Mouse (Mus musculus): Measurements from ENCODE around the gene Hnf4a. TPM values are rescaled to one million over a fixed set of nuclear protein-coding genes. Genes with fewer than 3 reads are reported as not detected.

Hnf4a gene
- total and polyA plus RNA-seq, 2 experiments from 2014 or later, result 0.05 TPM; not detected in 1

DNA sequence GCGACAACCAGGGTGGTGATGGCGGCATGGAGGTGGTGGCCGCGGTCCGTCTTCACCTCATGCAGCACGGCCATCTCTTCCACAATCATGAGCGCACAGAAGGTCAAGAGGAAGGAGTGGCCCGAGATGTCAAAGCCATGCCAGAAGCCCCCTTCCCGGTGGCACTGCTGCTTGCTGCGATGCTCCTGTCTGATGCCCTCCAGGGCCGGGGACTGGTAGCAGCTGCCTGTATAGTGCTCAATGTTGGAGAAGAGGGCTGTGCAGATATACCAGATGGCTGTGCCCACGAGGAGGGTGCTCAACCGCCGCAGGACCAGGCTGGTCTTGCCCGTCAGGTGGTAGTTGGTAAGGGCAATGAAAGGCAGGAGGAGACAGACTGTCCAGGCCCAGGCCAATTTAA, 36.9 kb upstream of the Hnf4a start:
- no peak overlapping the region for H3K4me3 ChIP-seq (ENCODE audit: low read length)
- DNase-seq (ENCODE audit: low spot score) (no peak), ATAC-seq (no peak)
- H3K9ac ChIP-seq (replicated peaks; ENCODE audit: low read length), result no peak overlapping the region
- H3K27me3 ChIP-seq (ENCODE audit: insufficient read depth, low read length), result no peaks in the 10 kb centered on the region
- H3K4me2 ChIP-seq (ENCODE audit: low read depth, low read length), result no peak overlapping the region
- peaks cover 30% of the 10 kb centered on the region; the same call in 1 of the 2 replicates for H3K36me3 ChIP-seq (ENCODE audit: insufficient read depth, low read length)
- H3K4me1 ChIP-seq (ENCODE audit: insufficient read depth, low read length), result peaks cover 10% of the 10 kb centered on the region; the same call in 1 of the 2 replicates
- H3K27ac ChIP-seq, result no peak overlapping the region
- TF ChIP-seq CTCF (IDR thresholded peaks at IDR 0.05; ENCODE audit: low read depth), result no peak
- H3K9me3 ChIP-seq (ENCODE audit: low read length), result no peaks in the 10 kb centered on the region
- WGBS, result 95% methylated on average over 15 of the region's 15 CpGs

DNA sequence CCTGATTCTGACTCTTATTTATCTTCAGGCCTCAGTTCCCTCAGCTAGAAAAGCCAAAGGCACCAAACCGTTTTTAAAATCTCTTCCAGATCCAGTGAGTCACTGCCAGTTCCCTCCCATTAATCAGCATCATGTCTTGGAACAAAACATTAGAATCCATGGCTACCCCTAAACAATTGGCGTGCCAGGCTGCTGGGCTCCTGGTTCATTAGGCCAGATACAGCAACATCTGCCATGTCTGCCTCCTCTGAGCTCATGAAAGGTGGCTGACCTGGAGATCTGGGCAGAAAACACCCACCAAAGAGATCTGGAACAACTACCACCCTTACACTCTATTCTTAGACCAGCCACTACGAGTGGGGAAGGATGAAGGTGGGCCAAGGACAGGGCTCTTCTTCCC, 35.5 kb upstream of the Hnf4a start:
- 50% methylated on average over 3 of the region's 3 CpGs for WGBS
- H3K27ac ChIP-seq, result no peak overlapping the region
- no peaks in the 10 kb centered on the region for H3K9me3 ChIP-seq (ENCODE audit: low read length)
- H3K27me3 ChIP-seq (ENCODE audit: insufficient read depth, low read length), result no peaks in the 10 kb centered on the region
- no peak for DNase-seq (ENCODE audit: low spot score)
- H3K4me1 ChIP-seq (ENCODE audit: insufficient read depth, low read length), result peaks cover 10% of the 10 kb centered on the region; the same call in 1 of the 2 replicates
- peak overlapping the region; percentile 91 for H3K4me2 ChIP-seq (ENCODE audit: low read depth, low read length)
- peaks cover 25% of the 10 kb centered on the region; the same call in 1 of the 2 replicates for H3K36me3 ChIP-seq (ENCODE audit: insufficient read depth, low read length)
- no peak for ATAC-seq
- H3K9ac ChIP-seq (replicated peaks; ENCODE audit: low read length), result no peak overlapping the region; the same call in 1 of the 2 replicates
- no peak for TF ChIP-seq CTCF (IDR thresholded peaks at IDR 0.05; ENCODE audit: low read depth)
- H3K4me3 ChIP-seq (ENCODE audit: low read length), result peak overlapping the region; percentile 89; the same call in 1 of the 2 replicates

DNA sequence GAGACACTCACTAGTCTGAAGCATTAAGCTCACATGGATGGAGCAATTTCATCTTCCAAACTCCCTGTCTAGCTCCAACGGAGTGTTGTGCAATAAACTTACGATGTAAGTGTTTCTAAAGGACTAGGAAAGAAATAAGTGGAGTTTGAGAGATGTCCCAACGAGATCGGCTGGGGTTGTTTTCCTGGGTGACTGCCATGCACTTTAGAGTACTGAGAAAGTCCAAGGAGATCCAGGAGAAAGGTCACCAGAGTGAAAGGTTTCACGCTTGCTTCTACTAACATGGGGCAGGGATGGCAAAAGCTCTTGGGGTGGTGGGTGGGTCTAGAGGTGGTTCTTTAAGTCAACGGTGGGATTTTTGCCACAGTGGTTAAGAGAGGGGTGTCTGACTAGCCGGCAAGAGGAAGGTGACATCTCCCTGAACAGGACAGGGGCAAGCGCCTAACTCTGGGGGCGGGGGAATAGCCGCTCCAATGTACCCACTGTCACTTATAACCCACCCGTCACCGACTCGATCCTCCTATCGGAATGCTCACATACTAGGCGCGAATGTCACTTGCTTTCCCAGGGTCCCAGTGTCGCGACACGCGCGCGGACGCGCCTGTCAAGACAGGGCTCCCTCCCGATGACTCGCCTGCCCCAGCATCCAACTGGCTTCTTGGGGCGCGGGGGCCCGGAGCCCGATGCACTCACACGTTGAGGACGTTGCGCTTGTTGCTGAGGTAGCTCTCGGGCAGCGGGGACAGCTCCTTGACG, 34.7 kb upstream of the Hnf4a start:
- peak overlapping the region; percentile 91 for H3K4me2 ChIP-seq (ENCODE audit: low read depth, low read length)
- peak overlapping the region; percentile 82 for H3K27ac ChIP-seq
- 4% methylated on average over 36 of the region's 36 CpGs for WGBS
- peaks cover 10% of the 10 kb centered on the region; the same call in 1 of the 2 replicates for H3K4me1 ChIP-seq (ENCODE audit: insufficient read depth, low read length)
- peaks cover 20% of the 10 kb centered on the region; the same call in 1 of the 2 replicates for H3K36me3 ChIP-seq (ENCODE audit: insufficient read depth, low read length)
- no peak for TF ChIP-seq CTCF (IDR thresholded peaks at IDR 0.05; ENCODE audit: low read depth)
- no peaks in the 10 kb centered on the region for H3K27me3 ChIP-seq (ENCODE audit: insufficient read depth, low read length)
- H3K9me3 ChIP-seq (ENCODE audit: low read length), result no peaks in the 10 kb centered on the region
- peak; percentile 83 for ATAC-seq
- DNase-seq (ENCODE audit: low spot score), result peak; percentile 66
- peak overlapping the region; percentile 89 for H3K4me3 ChIP-seq (ENCODE audit: low read length)
- peak overlapping the region; percentile 85 for H3K9ac ChIP-seq (replicated peaks; ENCODE audit: low read length)

DNA sequence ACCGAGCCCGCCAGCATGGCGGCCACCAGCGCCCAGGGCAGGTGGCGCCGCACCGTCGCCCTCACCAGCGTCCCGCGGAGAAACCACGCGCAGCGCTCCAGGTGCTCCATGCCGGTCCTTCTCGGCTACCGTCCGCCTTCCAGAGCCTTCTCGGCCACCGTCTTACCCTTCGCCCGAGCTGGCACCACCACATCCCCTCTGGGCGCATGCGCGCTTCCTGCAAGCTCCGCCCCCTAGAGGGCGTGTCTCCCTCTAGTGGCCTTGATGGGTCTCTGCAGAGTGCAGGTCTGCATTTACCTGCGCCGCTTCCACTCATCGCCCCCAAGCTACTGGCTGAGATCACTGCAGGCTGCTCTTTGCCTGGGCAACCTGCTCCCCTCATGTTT, 34.1 kb upstream of the Hnf4a start, which contains the start of gene Fitm2:
Fitm2 (minus strand) TSS at position 164 of the 386 bp plus-strand sequence.
- no peaks in the 10 kb centered on the region for H3K27me3 ChIP-seq (ENCODE audit: insufficient read depth, low read length)
- H3K36me3 ChIP-seq (ENCODE audit: insufficient read depth, low read length), result peaks cover 19% of the 10 kb centered on the region; the same call in 1 of the 2 replicates
- no peaks in the 10 kb centered on the region for H3K9me3 ChIP-seq (ENCODE audit: low read length)
- ATAC-seq (peak; percentile 96), DNase-seq (ENCODE audit: low spot score) (peak; percentile 98)
- WGBS, result 2% methylated on average over 25 of the region's 30 CpGs
- peak within 1 kb of the TSS; percentile 91 for H3K4me2 ChIP-seq (ENCODE audit: low read depth, low read length)
- H3K4me3 ChIP-seq (ENCODE audit: low read length), result peak within 1 kb of the TSS; percentile 89
- peak within 1 kb of the TSS; percentile 82 for H3K27ac ChIP-seq
- H3K4me1 ChIP-seq (ENCODE audit: insufficient read depth, low read length), result peaks cover 10% of the 10 kb centered on the region; the same call in 1 of the 2 replicates
- TF ChIP-seq CTCF (IDR thresholded peaks at IDR 0.05; ENCODE audit: low read depth), result peak; percentile 100
- peak within 1 kb of the TSS; percentile 85 for H3K9ac ChIP-seq (replicated peaks; ENCODE audit: low read length)

DNA sequence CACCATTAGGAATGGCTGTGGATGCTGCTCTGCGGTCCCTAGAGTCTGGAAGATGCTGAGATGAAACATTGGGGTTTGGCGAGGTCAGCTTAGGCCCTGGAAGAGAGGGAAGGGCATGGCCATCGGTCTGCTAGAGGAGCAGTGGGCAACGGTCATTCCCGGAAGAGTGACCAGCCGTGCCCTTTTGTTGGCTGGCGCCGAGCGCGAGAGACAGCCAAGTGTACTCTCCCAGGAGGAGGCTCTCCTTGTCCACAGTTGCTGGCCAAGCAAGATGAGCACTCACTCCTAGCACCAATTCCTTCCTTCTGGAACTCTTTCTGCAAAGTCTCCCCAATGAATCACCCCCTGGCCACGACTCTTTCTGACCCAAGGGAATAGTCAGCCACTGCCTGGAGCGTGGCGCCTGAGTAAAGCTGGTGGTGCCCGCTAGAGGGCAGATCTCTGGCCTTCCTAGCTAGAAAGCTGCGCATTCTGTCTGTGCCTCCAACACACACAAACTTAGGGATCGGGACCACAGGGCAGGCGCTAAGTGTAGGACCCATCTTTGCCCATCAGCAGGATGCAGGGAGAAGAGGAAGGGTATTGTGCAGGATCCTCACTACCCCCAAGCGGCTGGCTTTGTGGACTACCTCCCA, 26.3 kb upstream of the Hnf4a start:
- Histone ChIP-seq H3K4me3 (ENCODE audit: low read length) (no peak overlapping the region), H3K4me2 (ENCODE audit: low read depth, low read length) (no peak overlapping the region), H3K36me3 (ENCODE audit: insufficient read depth, low read length) (no peaks in the 10 kb centered on the region), H3K9me3 (ENCODE audit: low read length) (no peaks in the 10 kb centered on the region), H3K27ac (no peak overlapping the region), H3K9ac (replicated peaks; ENCODE audit: low read length) (no peak overlapping the region), H3K27me3 (ENCODE audit: insufficient read depth, low read length) (no peaks in the 10 kb centered on the region), H3K4me1 (ENCODE audit: insufficient read depth, low read length) (no peaks in the 10 kb centered on the region)
- TF ChIP-seq CTCF (IDR thresholded peaks at IDR 0.05; ENCODE audit: low read depth), result peak; percentile 48
- no peak for DNase-seq (ENCODE audit: low spot score)
- ATAC-seq, result no peak
- WGBS, result 51% methylated on average over 18 of the region's 18 CpGs

DNA sequence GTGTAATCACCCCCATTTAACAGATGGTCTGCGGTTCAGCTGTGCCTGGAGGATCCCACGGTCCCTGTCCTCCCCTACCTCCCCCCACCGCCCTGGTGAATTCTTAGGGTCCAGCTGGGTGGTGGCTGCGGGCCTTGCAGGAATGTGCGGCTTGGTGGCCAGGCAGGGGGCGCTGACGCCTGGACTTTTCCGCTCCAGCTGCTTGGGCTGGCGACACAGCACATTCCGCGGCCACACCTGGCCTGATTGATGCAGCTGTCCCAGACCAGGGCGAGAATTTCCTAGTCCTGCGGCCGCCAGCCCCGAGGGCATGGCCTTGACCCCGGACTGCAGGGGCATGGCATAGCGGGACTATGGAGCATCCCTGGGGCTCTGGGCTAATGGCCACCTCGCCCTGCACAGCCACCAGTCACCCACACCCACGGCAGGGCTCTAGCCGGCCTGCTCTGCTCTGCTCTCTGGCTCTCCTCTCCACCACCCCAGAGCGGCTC, 25.0 kb upstream of the Hnf4a start:
- Histone ChIP-seq H3K27ac (no peak overlapping the region), H3K36me3 (ENCODE audit: insufficient read depth, low read length) (no peaks in the 10 kb centered on the region), H3K4me3 (ENCODE audit: low read length) (peak overlapping the region; percentile 13; the same call in 1 of the 2 replicates), H3K4me1 (ENCODE audit: insufficient read depth, low read length) (no peaks in the 10 kb centered on the region), H3K4me2 (ENCODE audit: low read depth, low read length) (peak overlapping the region; percentile 50), H3K9me3 (ENCODE audit: low read length) (no peaks in the 10 kb centered on the region), H3K9ac (replicated peaks; ENCODE audit: low read length) (no peak overlapping the region), H3K27me3 (ENCODE audit: insufficient read depth, low read length) (no peaks in the 10 kb centered on the region)
- 2% methylated on average over 21 of the region's 21 CpGs for WGBS
- TF ChIP-seq CTCF (IDR thresholded peaks at IDR 0.05; ENCODE audit: low read depth), result peak; percentile 53; the same call in 1 of the 2 replicates
- DNase-seq (ENCODE audit: low spot score) (peak; percentile 38), ATAC-seq (peak; percentile 64; the same call in 1 of the 2 replicates)
